ENCODE assay signal across 8 mouse cellular contexts in genomic region chr3:145651978-145652321, GRCm38 (mm10). TPM values are rescaled to one million over a fixed set of nuclear protein-coding genes. Genes with fewer than 3 reads are reported as not detected.
DNase-seq lines count a peak whose midpoint lies in the region; ATAC-seq and TF ChIP-seq lines count a peak whose summit lies in the region.

No protein-coding gene starts in this region.

- TF ChIP-seq CTCF in cortical plate, adult 2 months (IDR thresholded peaks at IDR 0.05; ENCODE audit: extremely low read depth, insufficient read depth, low read length), result no peak

- peak overlapping the region; percentile 95 for H3K9ac ChIP-seq in heart, embryonic 16.5 days (ENCODE audit: low read length)
- peak overlapping the region; percentile 41; the same call in 1 of the 2 replicates for H3K9ac ChIP-seq in hindbrain, embryonic 12.5 days
- no peak overlapping the region for H3K9ac ChIP-seq in midbrain, embryonic 15.5 days

- TF ChIP-seq POLR2A in cortical plate, adult 2 months (IDR thresholded peaks at IDR 0.05; ENCODE audit: extremely low read depth, insufficient read depth, low read length), result no peak

- peak overlapping the region; percentile 98 for H3K27ac ChIP-seq in heart, embryonic 16.5 days (ENCODE audit: low read length)
- H3K27ac ChIP-seq in cortical plate, adult 2 months (ENCODE audit: insufficient read depth, low read length), result no peak overlapping the region
- 0 out of 2 replicates have a peak overlapping the region, but pooled peaks have one; percentile 73 for H3K27ac ChIP-seq in hindbrain, embryonic 12.5 days
- H3K27ac ChIP-seq in midbrain, embryonic 15.5 days, result no peak overlapping the region

- no peaks in the 10 kb centered on the region for H3K27me3 ChIP-seq in heart, embryonic 16.5 days (ENCODE audit: control insufficient read depth, insufficient read depth, low read length)
- peaks cover 41% of the 10 kb centered on the region for H3K27me3 ChIP-seq in hindbrain, embryonic 12.5 days
- H3K27me3 ChIP-seq in midbrain, embryonic 15.5 days (replicated peaks), result peaks cover 28% of the 10 kb centered on the region

- H3K36me3 ChIP-seq in heart, embryonic 16.5 days (ENCODE audit: control insufficient read depth, insufficient read depth), result peaks cover 13% of the 10 kb centered on the region; the same call in 1 of the 2 replicates
- no peaks in the 10 kb centered on the region for H3K36me3 ChIP-seq in hindbrain, embryonic 12.5 days
- H3K36me3 ChIP-seq in midbrain, embryonic 15.5 days (replicated peaks), result no peaks in the 10 kb centered on the region

- intact Hi-C loops in heart, postnatal 25 days (cut with DNase I), result loop anchor here (2.0 to 5.0 kb wide), 2 partner anchors 175 to 270 kb away; partner anchors contain the start of gene Bcl10

- H3K4me1 ChIP-seq in heart, embryonic 16.5 days (ENCODE audit: control insufficient read depth, insufficient read depth, low read length), result peaks cover 51% of the 10 kb centered on the region
- peaks cover 2% of the 10 kb centered on the region; the same call in 1 of the 2 replicates for H3K4me1 ChIP-seq in cortical plate, adult 2 months (ENCODE audit: control insufficient read depth, insufficient read depth, low read length)
- peaks cover 59% of the 10 kb centered on the region for H3K4me1 ChIP-seq in hindbrain, embryonic 12.5 days
- peaks cover 48% of the 10 kb centered on the region for H3K4me1 ChIP-seq in midbrain, embryonic 15.5 days

- H3K4me2 ChIP-seq in heart, embryonic 16.5 days (ENCODE audit: low read depth, low read length), result peak overlapping the region; percentile 93
- H3K4me2 ChIP-seq in hindbrain, embryonic 12.5 days (replicated peaks), result peak overlapping the region; percentile 87
- H3K4me2 ChIP-seq in midbrain, embryonic 15.5 days, result peak overlapping the region; percentile 24

- no peak for ATAC-seq in heart, embryonic 16.5 days (replicated peaks; ENCODE audit: extremely low read depth, insufficient read depth, low FRiP score)
- ATAC-seq in hindbrain, embryonic 12.5 days (ENCODE audit: low FRiP score), result no peak
- no peak for ATAC-seq in midbrain, embryonic 15.5 days (replicated peaks)
- ATAC-seq in granulocyte monocyte progenitor cell, adult 5-6 weeks (replicated peaks; ENCODE audit: poor library complexity, severe bottlenecking), result no peak
- no peak for ATAC-seq in inflammation-experienced regulatory T-cells, adult 6 months

- DNase-seq in heart, postnatal 25 days (ENCODE audit: low spot score), result no peak
- no peak for DNase-seq in urinary bladder, postnatal 25 days (ENCODE audit: low spot score)

- no peaks in the 10 kb centered on the region for H3K9me3 ChIP-seq in heart, embryonic 16.5 days (replicated peaks; ENCODE audit: control insufficient read depth, low read length)
- H3K9me3 ChIP-seq in hindbrain, embryonic 12.5 days (replicated peaks), result no peaks in the 10 kb centered on the region
- no peaks in the 10 kb centered on the region for H3K9me3 ChIP-seq in midbrain, embryonic 15.5 days

- WGBS in heart, embryonic 16.5 days, result 9% methylated on average over 10 of the region's 10 CpGs
- 2% methylated on average over 10 of the region's 10 CpGs for WGBS in hindbrain, embryonic 12.5 days
- 6% methylated on average over 10 of the region's 10 CpGs for WGBS in midbrain, embryonic 15.5 days

- peak overlapping the region; percentile 85 for H3K4me3 ChIP-seq in heart, embryonic 16.5 days (ENCODE audit: low read length)
- peak overlapping the region; percentile 40; the same call in 1 of the 2 replicates for H3K4me3 ChIP-seq in cortical plate, adult 2 months (ENCODE audit: insufficient read depth, low read length)
- peak overlapping the region; percentile 11 for H3K4me3 ChIP-seq in hindbrain, embryonic 12.5 days
- H3K4me3 ChIP-seq in midbrain, embryonic 15.5 days, result no peak overlapping the region

RNA-seq across cellular contexts. Expression of gene Ccn1, which starts 2.2 kb away (rescaled TPM):
- 55.4 and 61.1 TPM in 2 replicates for polyA plus RNA-seq in heart, embryonic 16.5 days (2015; fragmentation: Nextera tagmentation; extraction: Ambion mirVana)
- total RNA-seq in heart, postnatal 25 days (2021), result 10 to 100 TPM; 46.8 to 75.2 TPM
- polyA plus RNA-seq in cortical plate, adult 2 months (2012; rRNA removed), result 9.5 and 16.5 TPM in 2 replicates
- 40.8 and 41.9 TPM in 2 replicates for polyA plus RNA-seq in hindbrain, embryonic 12.5 days (2016; fragmentation: Nextera tagmentation; extraction: Ambion mirVana)
- 8.3 and 9.1 TPM in 2 replicates for polyA plus RNA-seq in midbrain, embryonic 15.5 days (2015; fragmentation: Nextera tagmentation; extraction: Ambion mirVana)
- not detected in 2 replicates for total RNA-seq in granulocyte monocyte progenitor cell, adult 5-6 weeks (2014; fragmentation: Nextera tagmentation)
- total RNA-seq in granulocyte monocyte progenitor cell, adult 5-6 weeks (2017), result not detected in 2 replicates
- polyA plus RNA-seq in inflammation-experienced regulatory T-cells, adult 6 months (2017; shearing (Covaris generic)), result not detected

Comparison
In these comparisons a context has a peak if more than half of its experiments do, and no peak if none do; other contexts are left out.
1. H3K27ac ChIP-seq: peak in heart, embryonic 16.5 days (single experiment) and hindbrain, embryonic 12.5 days (single experiment); none in cortical plate, adult 2 months (single experiment) and midbrain, embryonic 15.5 days (single experiment).
2. H3K4me2 ChIP-seq: peak in every context shown above with its lines; median percentile 93 in heart, embryonic 16.5 days; 87 in hindbrain, embryonic 12.5 days; 24 in midbrain, embryonic 15.5 days.